ENCODE assay signal across 15 mouse cellular contexts in genomic region chr16:18622916-18623750, GRCm38 (mm10). TPM values are rescaled to one million over a fixed set of nuclear protein-coding genes. Genes with fewer than 3 reads are reported as not detected.
DNase-seq lines count a peak whose midpoint lies in the region; ATAC-seq and TF ChIP-seq lines count a peak whose summit lies in the region.
"Had no signal": no experiment of that assay in that cellular context is flagged by ENCODE, and none has a peak within 500 bp of the region (broad histone marks: within the 10 kb centered on the region; RNA-seq: fewer than 3 reads in every experiment).

No protein-coding gene starts in this region.

- no peaks in the 10 kb centered on the region; the same call in 1 of the 2 replicates for H3K27me3 ChIP-seq in kidney, adult 2 months (replicated peaks; ENCODE audit: control insufficient read depth, insufficient read depth, low read length)

- ATAC-seq in cerebellum, adult (ENCODE audit: insufficient number of reproducible peaks, low FRiP score, low TSS enrichment) = no peak
- ATAC-seq: intestine, embryonic 15.5 days had no signal

- no peak for TF ChIP-seq POLR2A in kidney, adult 2 months (IDR thresholded peaks at IDR 0.05; ENCODE audit: low read depth, low read length)

- peak; percentile 60 for DNase-seq in cerebellum, adult 11-12 months
- DNase-seq in layer of hippocampus, adult 9-11 months = peak; percentile 17
- no peak for DNase-seq in layer of hippocampus, postnatal 14 days (ENCODE audit: low spot score in 2 of 2)
- peak; percentile 42 to 47 for DNase-seq in right cerebral cortex, postnatal 10 days (ENCODE audit: low spot score in 2 of 2)
- no peak for DNase-seq in right cerebral cortex, postnatal 4 days
- DNase-seq in right cerebral cortex, postnatal 25 days = peak; percentile 29
- DNase-seq in kidney, adult 2 months = no peak
- DNase-seq: thymus, postnatal 14 days had no signal

- TF ChIP-seq CTCF in kidney, adult 2 months (conservative IDR thresholded peaks at IDR 0.05; ENCODE audit: insufficient read depth, insufficient read length, low read depth, low read length) = no peak

- H3K27ac ChIP-seq in kidney, adult 2 months (ENCODE audit: insufficient read depth, low read depth, low read length) = no peak overlapping the region
- H3K27ac ChIP-seq: intestine, embryonic 15.5 days; limb, embryonic 13.5 days; lung, embryonic 15.5 days; midbrain, embryonic 12.5 days had no signal

- no peaks in the 10 kb centered on the region for H3K4me1 ChIP-seq in kidney, adult 2 months (ENCODE audit: control insufficient read depth, insufficient read depth, low read length)

- no peak overlapping the region for H3K4me3 ChIP-seq in kidney, adult 2 months (ENCODE audit: insufficient read depth, low read depth, low read length)
- H3K4me3 ChIP-seq: intestine, embryonic 15.5 days; limb, embryonic 13.5 days; lung, embryonic 15.5 days; midbrain, embryonic 12.5 days had no signal

- WGBS in kidney, adult 2 months = 69% methylated on average over 29 of the region's 29 CpGs

- H3K36me3 ChIP-seq in kidney, adult 2 months (ENCODE audit: control insufficient read depth, insufficient read depth, low read length) = no peaks in the 10 kb centered on the region

RNA-seq across cellular contexts. Expression of gene Gp1bb, which starts 0.9 kb away (rescaled TPM):
- total RNA-seq in layer of hippocampus, postnatal 14 days (2021) = 1 to 10 TPM; 2.1 to 3.0 TPM
- 0.34 and 0.69 TPM in 2 replicates for polyA plus RNA-seq in kidney, adult 2 months (2012; rRNA removed)
- total RNA-seq: gastrocnemius, adult 8-10 months had no signal

RNA-seq across cellular contexts. Expression of gene Gm49601, which starts 3.1 kb away (rescaled TPM):
- 100 to 1,000 TPM; 138 to 159 TPM for total RNA-seq in layer of hippocampus, postnatal 14 days (2021)
- 1.1 and 1.4 TPM in 2 replicates for polyA plus RNA-seq in kidney, adult 2 months (2012; rRNA removed)
- total RNA-seq: hematopoietic stem cell, adult 5-6 weeks had no signal

RNA-seq across cellular contexts. Expression of gene Sept5, which starts 6.6 kb away (rescaled TPM):
- 100 to 1,000 TPM; 605 to 622 TPM for total RNA-seq in layer of hippocampus, postnatal 14 days (2021)
- 3.1 and 3.8 TPM in 2 replicates for polyA plus RNA-seq in kidney, adult 2 months (2012; rRNA removed)

RNA-seq across cellular contexts. Expression of gene Tbx1, which starts 32.7 kb away (rescaled TPM):
- 1 to 10 TPM; 1.2 to 1.5 TPM for total RNA-seq in layer of hippocampus, postnatal 14 days (2021)
- polyA plus RNA-seq in kidney, adult 2 months (2012; rRNA removed) = 0.15 and 1.7 TPM in 2 replicates
- total RNA-seq: hematopoietic stem cell, adult 5-6 weeks had no signal

Comparison
In these comparisons a context has a peak if more than half of its experiments do, and no peak if none do; other contexts are left out.
1. DNase-seq: peak in cerebellum, adult 11-12 months (single experiment), layer of hippocampus, adult 9-11 months (single experiment), right cerebral cortex, postnatal 10 days (2 of 2) and right cerebral cortex, postnatal 25 days (single experiment); none in layer of hippocampus, postnatal 14 days (0 of 2), right cerebral cortex, postnatal 4 days (single experiment) and kidney, adult 2 months (single experiment).